In the genomic region with DNA sequence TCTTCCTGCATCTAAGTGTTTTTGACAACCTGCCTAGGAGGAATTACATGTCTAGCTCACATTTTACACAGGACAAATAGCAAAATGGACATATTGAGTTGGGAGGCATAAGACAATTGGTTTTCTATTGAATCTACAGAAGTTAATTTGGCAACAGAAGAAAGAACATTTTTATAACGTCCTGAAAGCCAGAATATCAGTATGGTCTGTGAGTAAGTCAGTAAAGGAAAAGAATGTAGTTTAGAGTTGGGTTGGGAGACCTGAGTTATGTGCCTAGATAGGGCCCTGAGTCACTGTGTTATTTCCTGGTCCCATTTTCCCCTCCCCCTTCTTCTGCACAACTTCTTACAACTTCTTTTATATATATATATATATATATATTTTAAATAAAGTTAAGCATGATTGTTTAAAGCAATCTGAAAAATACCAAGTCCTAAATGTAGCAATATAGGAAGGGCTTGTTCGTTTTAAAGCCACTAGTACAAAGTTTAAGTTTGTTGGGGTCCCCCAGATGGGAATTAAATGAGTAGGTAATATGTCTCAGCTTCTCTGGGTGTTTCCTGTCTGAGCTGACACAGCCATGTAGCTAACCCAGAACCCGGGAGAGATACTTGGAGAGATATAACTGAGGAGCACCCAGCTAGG, we compare ENCODE assay signal across 8 mouse cellular contexts. TPM values are rescaled to one million over a fixed set of nuclear protein-coding genes. Genes with fewer than 3 reads are reported as not detected.
DNase-seq lines count a peak whose midpoint lies in the region; ATAC-seq lines count a peak whose summit lies in the region.

No protein-coding gene starts in this region.

- H3K27me3 ChIP-seq in hindbrain, embryonic 10.5 days (ENCODE audit: insufficient read depth, poor library complexity, severe bottlenecking) = peaks cover 18% of the 10 kb centered on the region; the same call in 1 of the 2 replicates
- H3K27me3 ChIP-seq in hindbrain, embryonic 11.5 days (ENCODE audit: control insufficient read depth, insufficient read depth, low read length) = peaks cover 4% of the 10 kb centered on the region; the same call in 1 of the 2 replicates
- H3K27me3 ChIP-seq in hindbrain, embryonic 16.5 days (replicated peaks; ENCODE audit: control insufficient read depth, insufficient read depth, low read length) = no peaks in the 10 kb centered on the region
- no peaks in the 10 kb centered on the region for H3K27me3 ChIP-seq in midbrain, embryonic 14.5 days (ENCODE audit: control insufficient read depth, insufficient read depth, low read length)

- H3K4me3 ChIP-seq in hindbrain, embryonic 10.5 days = peak overlapping the region; percentile 56
- H3K4me3 ChIP-seq in hindbrain, embryonic 11.5 days (ENCODE audit: low read depth, low read length) = no peak overlapping the region
- H3K4me3 ChIP-seq in hindbrain, embryonic 16.5 days (ENCODE audit: low read length) = no peak overlapping the region
- peak overlapping the region; percentile 29; the same call in 1 of the 2 replicates for H3K4me3 ChIP-seq in midbrain, embryonic 14.5 days (replicated peaks; ENCODE audit: low read depth, low read length)

- 0 out of 2 replicates have a peak overlapping the region, but pooled peaks have one; percentile 82 for H3K27ac ChIP-seq in hindbrain, embryonic 10.5 days
- no peak overlapping the region for H3K27ac ChIP-seq in hindbrain, embryonic 11.5 days (ENCODE audit: low read depth, low read length)
- no peak overlapping the region for H3K27ac ChIP-seq in hindbrain, embryonic 16.5 days (ENCODE audit: low read depth, low read length)
- no peak overlapping the region for H3K27ac ChIP-seq in midbrain, embryonic 14.5 days (replicated peaks; ENCODE audit: low read depth, low read length)

- no peak overlapping the region for H3K9ac ChIP-seq in hindbrain, embryonic 11.5 days (ENCODE audit: low read depth, low read length)
- H3K9ac ChIP-seq in hindbrain, embryonic 16.5 days (ENCODE audit: low read depth, low read length) = no peak overlapping the region
- H3K9ac ChIP-seq in midbrain, embryonic 14.5 days (replicated peaks; ENCODE audit: low read length) = no peak overlapping the region

- peaks cover 25% of the 10 kb centered on the region for H3K4me1 ChIP-seq in hindbrain, embryonic 10.5 days (replicated peaks)
- peaks cover 3% of the 10 kb centered on the region; the same call in 1 of the 2 replicates for H3K4me1 ChIP-seq in hindbrain, embryonic 11.5 days (replicated peaks; ENCODE audit: control insufficient read depth, insufficient read depth, low read length)
- H3K4me1 ChIP-seq in hindbrain, embryonic 16.5 days (ENCODE audit: control insufficient read depth, insufficient read depth, low read depth, low read length) = peaks cover 20% of the 10 kb centered on the region
- peaks cover 9% of the 10 kb centered on the region for H3K4me1 ChIP-seq in midbrain, embryonic 14.5 days (ENCODE audit: control insufficient read depth, insufficient read depth, low read length)

- no peaks in the 10 kb centered on the region for H3K9me3 ChIP-seq in hindbrain, embryonic 10.5 days
- H3K9me3 ChIP-seq in hindbrain, embryonic 11.5 days (ENCODE audit: control insufficient read depth, low read length) = no peaks in the 10 kb centered on the region
- no peaks in the 10 kb centered on the region for H3K9me3 ChIP-seq in hindbrain, embryonic 16.5 days (ENCODE audit: control insufficient read depth, low read length)
- no peaks in the 10 kb centered on the region for H3K9me3 ChIP-seq in midbrain, embryonic 14.5 days (ENCODE audit: control insufficient read depth, low read length)

- H3K36me3 ChIP-seq in hindbrain, embryonic 10.5 days = no peaks in the 10 kb centered on the region
- no peaks in the 10 kb centered on the region for H3K36me3 ChIP-seq in hindbrain, embryonic 11.5 days (ENCODE audit: control insufficient read depth, insufficient read depth, low read length)
- H3K36me3 ChIP-seq in hindbrain, embryonic 16.5 days (ENCODE audit: control insufficient read depth, insufficient read depth, low read length) = no peaks in the 10 kb centered on the region
- H3K36me3 ChIP-seq in midbrain, embryonic 14.5 days (ENCODE audit: control insufficient read depth, insufficient read depth, low read length) = no peaks in the 10 kb centered on the region

- 51% methylated on average over 3 of the region's 3 CpGs for WGBS in hindbrain, embryonic 10.5 days
- WGBS in hindbrain, embryonic 11.5 days = 44% methylated on average over 3 of the region's 3 CpGs
- WGBS in hindbrain, embryonic 16.5 days = 62% methylated on average over 3 of the region's 3 CpGs
- 58% methylated on average over 3 of the region's 3 CpGs for WGBS in midbrain, embryonic 14.5 days

- no peak overlapping the region; the same call in 1 of the 2 replicates for H3K4me2 ChIP-seq in hindbrain, embryonic 11.5 days (replicated peaks; ENCODE audit: low read depth, low read length)
- peak overlapping the region; percentile 64 for H3K4me2 ChIP-seq in hindbrain, embryonic 16.5 days (ENCODE audit: low read length)
- peak overlapping the region; percentile 57 for H3K4me2 ChIP-seq in midbrain, embryonic 14.5 days (ENCODE audit: low read length)

- no peak for ATAC-seq in hindbrain, embryonic 11.5 days (ENCODE audit: low FRiP score)
- no peak for ATAC-seq in hindbrain, embryonic 16.5 days
- no peak for ATAC-seq in midbrain, embryonic 14.5 days (ENCODE audit: low FRiP score, low TSS enrichment)

- no peak for DNase-seq in hindbrain, embryonic 10.5 days (ENCODE audit: low spot score)
- DNase-seq in hindbrain, embryonic 11.5 days (ENCODE audit: low spot score) = no peak
- DNase-seq in NIH3T3 (ENCODE audit: low read depth) = peak; percentile 60
- no peak for DNase-seq in midbrain, embryonic 14.5 days
- DNase-seq in urinary bladder, adult 2 months (ENCODE audit: low spot score) = no peak
- DNase-seq in retina, embryonic 14.5 days (ENCODE audit: low spot score) = no peak
- no peak for DNase-seq in thymus, postnatal 14 days

RNA-seq across cellular contexts. Expression of a gene that starts 6.6 kb away (rescaled TPM):
- polyA plus RNA-seq in hindbrain, embryonic 10.5 days (2016; fragmentation: Nextera tagmentation; extraction: Ambion mirVana) = 50.8 and 63.5 TPM in 2 replicates
- polyA plus RNA-seq in hindbrain, embryonic 11.5 days (2014; fragmentation: Nextera tagmentation; extraction: Ambion mirVana) = 51.4 and 52.9 TPM in 2 replicates
- 38.2 and 39.5 TPM in 2 replicates for polyA plus RNA-seq in hindbrain, embryonic 16.5 days (2015; fragmentation: Nextera tagmentation; extraction: Ambion mirVana)
- polyA plus RNA-seq in midbrain, embryonic 14.5 days (2014; fragmentation: Nextera tagmentation; extraction: Ambion mirVana) = 39.4 and 46.7 TPM in 2 replicates
- 20.2 and 22.0 TPM in 2 replicates for polyA plus RNA-seq in urinary bladder, adult 2 months (2012; rRNA removed)

RNA-seq across cellular contexts. Expression of a gene that starts 28.5 kb away (rescaled TPM):
- 98.7 and 103 TPM in 2 replicates for polyA plus RNA-seq in hindbrain, embryonic 10.5 days (2016; fragmentation: Nextera tagmentation; extraction: Ambion mirVana)
- polyA plus RNA-seq in hindbrain, embryonic 11.5 days (2014; fragmentation: Nextera tagmentation; extraction: Ambion mirVana) = 93.6 and 108 TPM in 2 replicates
- 142 and 155 TPM in 2 replicates for polyA plus RNA-seq in hindbrain, embryonic 16.5 days (2015; fragmentation: Nextera tagmentation; extraction: Ambion mirVana)
- polyA plus RNA-seq in midbrain, embryonic 14.5 days (2014; fragmentation: Nextera tagmentation; extraction: Ambion mirVana) = 115 and 135 TPM in 2 replicates
- 51.6 and 55.6 TPM in 2 replicates for polyA plus RNA-seq in urinary bladder, adult 2 months (2012; rRNA removed)

RNA-seq across cellular contexts. Expression of a gene that starts 42.9 kb away (rescaled TPM):
- polyA plus RNA-seq in hindbrain, embryonic 10.5 days (2016; fragmentation: Nextera tagmentation; extraction: Ambion mirVana) = 0.07 and 0.09 TPM in 2 replicates
- 0.46 TPM in 1 of 2 replicates, not detected in the other for polyA plus RNA-seq in hindbrain, embryonic 11.5 days (2014; fragmentation: Nextera tagmentation; extraction: Ambion mirVana)
- polyA plus RNA-seq in hindbrain, embryonic 16.5 days (2015; fragmentation: Nextera tagmentation; extraction: Ambion mirVana) = 0.43 and 0.51 TPM in 2 replicates
- 0.30 and 0.36 TPM in 2 replicates for polyA plus RNA-seq in midbrain, embryonic 14.5 days (2014; fragmentation: Nextera tagmentation; extraction: Ambion mirVana)
- 0.11 and 0.25 TPM in 2 replicates for polyA plus RNA-seq in urinary bladder, adult 2 months (2012; rRNA removed)

RNA-seq across cellular contexts. Expression of a gene that starts 53.4 kb away (rescaled TPM):
- 3.9 and 4.6 TPM in 2 replicates for polyA plus RNA-seq in hindbrain, embryonic 10.5 days (2016; fragmentation: Nextera tagmentation; extraction: Ambion mirVana)
- polyA plus RNA-seq in hindbrain, embryonic 11.5 days (2014; fragmentation: Nextera tagmentation; extraction: Ambion mirVana) = 3.6 and 3.8 TPM in 2 replicates
- polyA plus RNA-seq in hindbrain, embryonic 16.5 days (2015; fragmentation: Nextera tagmentation; extraction: Ambion mirVana) = 7.3 and 8.1 TPM in 2 replicates
- 6.9 and 10.4 TPM in 2 replicates for polyA plus RNA-seq in midbrain, embryonic 14.5 days (2014; fragmentation: Nextera tagmentation; extraction: Ambion mirVana)
- polyA plus RNA-seq in urinary bladder, adult 2 months (2012; rRNA removed) = 9.1 and 9.7 TPM in 2 replicates

Comparison
In these comparisons a context has a peak if more than half of its experiments do, and no peak if none do; other contexts are left out.
1. H3K4me3 ChIP-seq: peak in hindbrain, embryonic 10.5 days (single experiment) and midbrain, embryonic 14.5 days (single experiment); none in hindbrain, embryonic 11.5 days (single experiment) and hindbrain, embryonic 16.5 days (single experiment).